Mouse (Mus musculus) kidney, postnatal 25 days (tissue): ENCODE results near the gene Tmprss9.
A peak's percentile ranks its signal among the peaks of the same experiment; 100 is the strongest.
"Not testable (repeated sequence)": the region's sequence is repeated elsewhere in the genome, so short reads cannot be mapped to it uniquely, and the experiment has no call there.

Source experiments
- DNase-seq, 2 experiments: peaks; one replicate each; pipeline ENCODE4 v3.0.0; 2021; ENCODE audit warnings: mixed read lengths in 2 of 2

The Tmprss9 gene

GRCm38 (mm10) chr10:80871581-80871980 is at the start of gene Tmprss9:
TSS of gene Tmprss9 (plus strand) at chr10:80871848.
- DNase-seq = peak; percentile 45 to 63

GRCm38 (mm10) chr10:80821991-80822390 is 49.7 kb upstream of the Tmprss9 start:
- peak; percentile 38 to 65 for DNase-seq

DNA sequence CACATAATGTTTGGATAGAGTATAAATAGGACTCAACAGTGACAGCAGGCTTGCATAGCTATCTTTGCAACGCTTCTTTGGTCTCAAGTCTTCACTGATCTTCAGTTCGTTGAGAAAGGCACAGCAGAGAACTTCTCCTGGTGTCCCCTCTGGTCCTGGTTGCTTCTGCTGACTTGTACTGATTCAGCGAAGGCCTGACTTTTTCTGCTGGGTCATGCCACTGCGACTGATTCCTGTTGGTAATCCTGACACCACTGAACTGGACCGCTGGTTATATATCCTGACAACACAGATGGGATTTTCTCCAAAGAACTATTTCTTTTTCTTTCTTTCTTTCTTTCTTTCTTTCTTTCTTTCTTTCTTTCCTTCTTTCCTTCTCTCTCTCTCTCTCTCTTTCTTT is 49.1 kb upstream of the Tmprss9 start:
- no peak for DNase-seq

GRCm38 (mm10) chr10:80823316-80823715 is 48.3 kb upstream of the Tmprss9 start:
- DNase-seq = no peak

GRCm38 (mm10) chr10:80823847-80824643 is 47.6 kb upstream of the Tmprss9 start:
- peak in 1 of 2 experiments; percentile 29 for DNase-seq

- no peak for DNase-seq
Observed at GRCm38 (mm10) chr10:80824827-80825226, 46.8 kb upstream of the Tmprss9 start.

- DNase-seq = peak; percentile 99
Observed at GRCm38 (mm10) chr10:80826151-80827062, 45.2 kb upstream of the Tmprss9 start, which contains the start of gene Oaz1. TSS of gene Oaz1 (plus strand) at chr10:80826656.

GRCm38 (mm10) chr10:80827063-80827869 is 44.4 kb upstream of the Tmprss9 start:
- DNase-seq = no peak

DNA sequence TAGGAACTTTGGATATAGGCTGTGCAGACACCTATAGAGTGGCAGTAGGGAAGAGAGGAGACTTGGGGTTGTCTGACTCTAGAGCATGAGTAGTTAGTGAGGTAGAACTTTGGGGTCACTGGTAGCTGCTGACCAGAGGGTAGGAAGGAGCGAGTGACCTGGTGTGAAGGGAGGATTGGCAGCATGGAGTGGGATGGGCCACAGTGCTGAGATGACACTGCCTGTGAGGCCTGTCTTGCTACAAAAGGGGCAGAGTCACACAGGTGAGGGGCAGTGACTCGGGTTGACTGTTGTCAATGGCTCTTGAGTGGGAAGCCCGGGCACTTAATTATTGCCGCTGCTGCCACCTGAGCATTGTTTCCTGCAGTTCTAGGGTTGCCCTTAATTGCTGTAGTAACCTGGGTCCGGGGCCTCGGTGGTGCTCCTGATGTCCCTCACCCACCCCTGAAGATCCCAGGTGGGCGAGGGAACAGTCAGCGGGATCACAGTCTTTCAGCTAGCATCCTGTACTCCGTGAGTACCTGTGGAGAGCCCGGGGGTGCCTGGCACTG is 43.7 kb upstream of the Tmprss9 start:
- DNase-seq = no peak

GRCm38 (mm10) chr10:80828587-80828986 is 43.1 kb upstream of the Tmprss9 start:
- not testable (repeated sequence) for DNase-seq

- no peak for DNase-seq
Observed at GRCm38 (mm10) chr10:80829359-80830278, 42.0 kb upstream of the Tmprss9 start.

DNA sequence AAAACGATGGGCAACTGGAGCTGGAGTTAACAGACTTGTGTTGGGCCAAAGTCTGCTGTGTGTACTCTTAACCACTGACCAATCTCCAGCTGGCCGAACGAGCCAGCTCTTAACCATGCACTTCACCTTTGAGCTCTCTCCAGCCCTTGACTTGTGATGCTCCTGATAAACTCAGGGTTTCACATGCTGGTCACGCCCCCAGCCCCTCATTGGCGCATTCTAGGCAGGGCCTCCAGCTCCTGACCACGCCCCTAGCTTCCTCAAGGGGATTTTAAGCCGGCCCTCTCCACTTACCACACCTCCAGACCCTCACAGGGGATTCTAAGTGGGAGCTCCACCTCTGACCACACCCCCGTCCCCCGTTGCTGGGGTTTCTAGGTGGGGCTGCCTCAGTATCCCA is 40.5 kb upstream of the Tmprss9 start:
- peak; percentile 91 to 95 for DNase-seq

- no peak for DNase-seq
Observed at GRCm38 (mm10) chr10:80832818-80833217, 38.8 kb upstream of the Tmprss9 start.

DNA sequence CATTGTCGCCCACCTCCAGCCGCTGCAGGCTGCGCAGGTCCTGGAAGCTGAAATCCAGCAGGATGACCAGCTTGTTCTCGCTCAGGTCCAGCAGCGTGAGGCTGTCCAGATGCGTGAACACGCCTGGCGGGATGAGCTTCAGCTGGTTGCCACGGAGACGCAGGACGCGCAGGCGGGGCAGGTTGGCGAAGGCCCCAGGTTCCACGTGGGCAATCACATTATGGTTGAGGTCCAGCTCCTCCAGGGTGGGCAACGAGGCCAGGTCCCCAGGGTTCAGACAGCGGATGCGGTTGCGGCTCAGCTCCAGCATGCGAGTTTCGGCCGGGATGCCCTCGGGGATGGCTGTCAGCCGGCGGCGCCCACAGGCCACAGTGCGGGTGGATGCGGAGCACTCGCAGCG is 36.0 kb upstream of the Tmprss9 start:
- no peak for DNase-seq

DNA sequence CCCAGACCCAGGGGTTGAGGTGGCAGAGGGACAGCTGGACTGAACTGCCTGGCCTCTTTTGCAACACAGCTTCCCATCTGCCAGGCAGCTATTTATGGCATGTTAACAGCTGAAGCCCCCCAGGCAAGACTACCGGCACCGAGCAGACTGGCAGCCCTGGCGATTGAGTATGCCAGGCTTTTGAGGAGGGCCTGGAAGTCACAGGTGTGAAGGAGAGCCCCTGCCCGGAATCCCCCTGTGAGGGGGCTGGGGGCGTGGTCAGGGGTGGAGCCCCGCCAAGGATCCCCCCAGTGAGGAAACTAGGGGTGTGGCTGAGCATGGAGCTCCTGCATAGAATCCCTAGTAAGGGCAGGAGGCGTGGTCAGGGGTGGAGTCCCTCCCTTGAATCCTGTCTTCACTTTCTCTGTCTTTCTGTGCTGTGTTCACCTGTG is 34.7 kb upstream of the Tmprss9 start:
- DNase-seq = no peak

GRCm38 (mm10) chr10:80837827-80838226 is 33.8 kb upstream of the Tmprss9 start:
- DNase-seq = peak in 1 of 2 experiments; percentile 32

DNA sequence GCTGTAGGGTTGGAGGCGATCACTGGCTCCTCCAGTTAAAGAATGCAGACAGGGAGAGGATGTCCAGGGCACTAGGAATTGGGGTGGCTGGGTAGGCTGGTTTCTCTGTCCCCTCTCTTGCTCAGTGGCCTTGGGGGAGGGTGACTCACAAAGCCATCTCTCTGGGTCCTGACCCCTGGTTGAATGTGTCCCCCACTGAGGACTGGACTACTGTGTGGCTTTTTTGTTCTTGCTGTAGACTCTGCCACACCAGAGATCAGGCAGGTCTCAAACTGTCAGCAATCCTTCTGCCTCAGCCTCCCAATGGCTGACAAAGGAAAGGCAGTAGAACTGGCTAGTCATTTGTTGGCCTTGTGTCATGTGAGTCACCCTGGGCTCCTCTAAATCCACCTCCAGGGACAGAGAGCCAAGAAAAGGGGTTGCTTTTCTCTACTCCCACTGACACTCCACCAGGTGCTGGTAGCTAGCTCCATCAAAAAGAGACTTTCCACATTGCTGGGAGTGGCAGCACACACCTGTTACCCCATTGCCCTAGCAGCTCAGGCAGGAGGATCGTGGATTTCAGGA is 33.2 kb upstream of the Tmprss9 start:
- DNase-seq = no peak

DNA sequence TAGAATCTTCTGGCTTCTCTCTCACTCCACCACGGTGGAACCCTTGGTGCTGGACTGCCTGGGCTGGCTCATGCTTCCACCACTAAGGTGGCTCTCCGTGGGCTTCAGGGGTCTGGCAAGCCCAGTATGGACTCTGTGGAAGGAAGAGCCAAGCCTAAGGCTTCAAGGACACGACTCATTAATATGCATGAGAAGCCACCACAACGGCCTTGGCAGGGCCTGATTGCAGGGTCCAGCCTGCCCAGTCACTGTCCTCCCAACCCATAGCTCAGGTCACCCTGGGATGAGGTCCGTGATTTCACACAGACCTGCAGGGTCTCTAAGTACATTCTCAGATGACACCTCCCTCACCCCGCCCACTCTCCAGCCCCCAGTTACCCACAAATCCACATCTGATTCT is 31.8 kb upstream of the Tmprss9 start:
- no peak for DNase-seq

GRCm38 (mm10) chr10:80841685-80842084 is 30.0 kb upstream of the Tmprss9 start:
- no peak for DNase-seq

GRCm38 (mm10) chr10:80842334-80842733 is 29.3 kb upstream of the Tmprss9 start:
- no peak for DNase-seq
